Mouse (Mus musculus): ENCODE data around the gene Clcnkb. TPM values are rescaled to one million over a fixed set of nuclear protein-coding genes. Genes with fewer than 3 reads are reported as not detected.

The Clcnkb gene
- polyA plus RNA-seq, 1 experiment from 2014 or later = 0.24 TPM

GRCm38 (mm10) chr4:141398545-141398944 is 17.3 kb downstream of the Clcnkb start, which contains the start of gene Clcnka:
Gene Clcnka (minus strand): TSS chr4:141398724.
- Histone ChIP-seq H3K36me3 (ENCODE audit: control insufficient read depth, insufficient read depth, low read length) (no peaks in the 10 kb centered on the region), H3K4me2 (ENCODE audit: low read depth, low read length) (no peak within 1 kb of the TSS), H3K27me3 (replicated peaks; ENCODE audit: control insufficient read depth, insufficient read depth, low read length) (no peaks in the 10 kb centered on the region), H3K4me3 (ENCODE audit: low read length) (no peak within 1 kb of the TSS), H3K9ac (ENCODE audit: low read depth, low read length) (no peak within 1 kb of the TSS), H3K27ac (ENCODE audit: low read length) (no peak within 1 kb of the TSS), H3K9me3 (ENCODE audit: control insufficient read depth, low read length) (no peaks in the 10 kb centered on the region), H3K4me1 (ENCODE audit: control insufficient read depth, insufficient read depth, low read length) (peaks cover 4% of the 10 kb centered on the region)
- 44% methylated on average over 12 of the region's 12 CpGs for WGBS
- ATAC-seq = peak; percentile 39; the same call in 1 of the 2 replicates

- Histone ChIP-seq H3K4me1 (ENCODE audit: control insufficient read depth, insufficient read depth, low read length) (peaks cover 4% of the 10 kb centered on the region), H3K27ac (ENCODE audit: low read length) (no peak overlapping the region), H3K4me3 (ENCODE audit: low read length) (no peak overlapping the region), H3K9me3 (ENCODE audit: control insufficient read depth, low read length) (no peaks in the 10 kb centered on the region), H3K4me2 (ENCODE audit: low read depth, low read length) (no peak overlapping the region), H3K27me3 (replicated peaks; ENCODE audit: control insufficient read depth, insufficient read depth, low read length) (no peaks in the 10 kb centered on the region), H3K9ac (ENCODE audit: low read depth, low read length) (no peak overlapping the region), H3K36me3 (ENCODE audit: control insufficient read depth, insufficient read depth, low read length) (no peaks in the 10 kb centered on the region)
- ATAC-seq = no peak
- WGBS = 77% methylated on average over 12 of the region's 12 CpGs
Measured at GRCm38 (mm10) chr4:141397861-141398260, 18.0 kb downstream of the Clcnkb start.

GRCm38 (mm10) chr4:141394751-141395150 is 21.1 kb downstream of the Clcnkb start:
- Histone ChIP-seq H3K4me1 (ENCODE audit: control insufficient read depth, insufficient read depth, low read length) (peaks cover 4% of the 10 kb centered on the region), H3K4me3 (ENCODE audit: low read length) (peak overlapping the region; percentile 10; the same call in 1 of the 2 replicates), H3K4me2 (ENCODE audit: low read depth, low read length) (peak overlapping the region; percentile 13), H3K27ac (ENCODE audit: low read length) (no peak overlapping the region), H3K9ac (ENCODE audit: low read depth, low read length) (no peak overlapping the region), H3K9me3 (ENCODE audit: control insufficient read depth, low read length) (no peaks in the 10 kb centered on the region), H3K27me3 (replicated peaks; ENCODE audit: control insufficient read depth, insufficient read depth, low read length) (no peaks in the 10 kb centered on the region), H3K36me3 (ENCODE audit: control insufficient read depth, insufficient read depth, low read length) (no peaks in the 10 kb centered on the region)
- WGBS = 13% methylated on average over 16 of the region's 16 CpGs
- ATAC-seq = no peak

GRCm38 (mm10) chr4:141391293-141391692 is 24.5 kb downstream of the Clcnkb start:
- no peaks in the 10 kb centered on the region for H3K27me3 ChIP-seq (replicated peaks; ENCODE audit: control insufficient read depth, insufficient read depth, low read length)
- no peak overlapping the region for H3K9ac ChIP-seq (ENCODE audit: low read depth, low read length)
- WGBS = 77% methylated on average over 12 of the region's 12 CpGs
- no peak overlapping the region for H3K27ac ChIP-seq (ENCODE audit: low read length)
- no peaks in the 10 kb centered on the region for H3K36me3 ChIP-seq (ENCODE audit: control insufficient read depth, insufficient read depth, low read length)
- H3K9me3 ChIP-seq (ENCODE audit: control insufficient read depth, low read length) = no peaks in the 10 kb centered on the region
- H3K4me2 ChIP-seq (ENCODE audit: low read depth, low read length) = no peak overlapping the region
- ATAC-seq = no peak
- no peak overlapping the region for H3K4me3 ChIP-seq (ENCODE audit: low read length)
- H3K4me1 ChIP-seq (ENCODE audit: control insufficient read depth, insufficient read depth, low read length) = peaks cover 4% of the 10 kb centered on the region

GRCm38 (mm10) chr4:141389366-141390150 is 26.3 kb downstream of the Clcnkb start:
- H3K27me3 ChIP-seq (replicated peaks; ENCODE audit: control insufficient read depth, insufficient read depth, low read length) = 0 out of 2 replicates have a peak, but pooled peaks cover 1% of the 10 kb centered on the region
- 72% methylated on average over 18 of the region's 18 CpGs for WGBS
- ATAC-seq = no peak

GRCm38 (mm10) chr4:141387933-141388332 is 27.9 kb downstream of the Clcnkb start:
- Histone ChIP-seq H3K4me3 (ENCODE audit: low read length) (no peak overlapping the region), H3K4me2 (ENCODE audit: low read depth, low read length) (no peak overlapping the region), H3K4me1 (ENCODE audit: control insufficient read depth, insufficient read depth, low read length) (peaks cover 2% of the 10 kb centered on the region; the same call in 1 of the 2 replicates), H3K9me3 (ENCODE audit: control insufficient read depth, low read length) (no peaks in the 10 kb centered on the region), H3K27me3 (replicated peaks; ENCODE audit: control insufficient read depth, insufficient read depth, low read length) (peaks cover 13% of the 10 kb centered on the region), H3K36me3 (ENCODE audit: control insufficient read depth, insufficient read depth, low read length) (no peaks in the 10 kb centered on the region), H3K9ac (ENCODE audit: low read depth, low read length) (no peak overlapping the region), H3K27ac (ENCODE audit: low read length) (no peak overlapping the region)
- ATAC-seq = no peak
- 69% methylated on average over 5 of the region's 5 CpGs for WGBS

More at GRCm38 (mm10) chr4:141389366-141390150, 26.3 kb downstream of the Clcnkb start:
- no peak overlapping the region for H3K27ac ChIP-seq (ENCODE audit: low read length)
- H3K4me2 ChIP-seq (ENCODE audit: low read depth, low read length) = no peak overlapping the region
- no peaks in the 10 kb centered on the region for H3K9me3 ChIP-seq (ENCODE audit: control insufficient read depth, low read length)
- H3K36me3 ChIP-seq (ENCODE audit: control insufficient read depth, insufficient read depth, low read length) = no peaks in the 10 kb centered on the region
- no peak overlapping the region for H3K9ac ChIP-seq (ENCODE audit: low read depth, low read length)
- H3K4me3 ChIP-seq (ENCODE audit: low read length) = no peak overlapping the region
- no peaks in the 10 kb centered on the region; the same call in 1 of the 2 replicates for H3K4me1 ChIP-seq (ENCODE audit: control insufficient read depth, insufficient read depth, low read length)

GRCm38 (mm10) chr4:141387093-141387784 is 28.6 kb downstream of the Clcnkb start:
- WGBS = 22% methylated on average over 5 of the region's 5 CpGs

GRCm38 (mm10) chr4:141386150-141386549 is 29.7 kb downstream of the Clcnkb start:
- 72% methylated on average over 7 of the region's 7 CpGs for WGBS
- H3K36me3 ChIP-seq (ENCODE audit: control insufficient read depth, insufficient read depth, low read length) = no peaks in the 10 kb centered on the region

More at GRCm38 (mm10) chr4:141387093-141387784, 28.6 kb downstream of the Clcnkb start:
- Histone ChIP-seq H3K27me3 (replicated peaks; ENCODE audit: control insufficient read depth, insufficient read depth, low read length) (peaks cover 17% of the 10 kb centered on the region), H3K9me3 (ENCODE audit: control insufficient read depth, low read length) (no peaks in the 10 kb centered on the region), H3K4me2 (ENCODE audit: low read depth, low read length) (no peak overlapping the region), H3K27ac (ENCODE audit: low read length) (no peak overlapping the region), H3K4me3 (ENCODE audit: low read length) (no peak overlapping the region), H3K4me1 (ENCODE audit: control insufficient read depth, insufficient read depth, low read length) (peaks cover 8% of the 10 kb centered on the region), H3K9ac (ENCODE audit: low read depth, low read length) (no peak overlapping the region), H3K36me3 (ENCODE audit: control insufficient read depth, insufficient read depth, low read length) (no peaks in the 10 kb centered on the region)
- ATAC-seq = peak; percentile 43; the same call in 1 of the 2 replicates

GRCm38 (mm10) chr4:141385275-141385674 is 30.5 kb downstream of the Clcnkb start:
- Histone ChIP-seq H3K27me3 (replicated peaks; ENCODE audit: control insufficient read depth, insufficient read depth, low read length) (peaks cover 20% of the 10 kb centered on the region), H3K36me3 (ENCODE audit: control insufficient read depth, insufficient read depth, low read length) (no peaks in the 10 kb centered on the region), H3K4me3 (ENCODE audit: low read length) (no peak overlapping the region), H3K9me3 (ENCODE audit: control insufficient read depth, low read length) (no peaks in the 10 kb centered on the region), H3K27ac (ENCODE audit: low read length) (no peak overlapping the region), H3K9ac (ENCODE audit: low read depth, low read length) (no peak overlapping the region), H3K4me2 (ENCODE audit: low read depth, low read length) (no peak overlapping the region), H3K4me1 (ENCODE audit: control insufficient read depth, insufficient read depth, low read length) (peaks cover 12% of the 10 kb centered on the region)
- peak; percentile 20; the same call in 1 of the 2 replicates for ATAC-seq
- 5% methylated on average over 7 of the region's 7 CpGs for WGBS

More at GRCm38 (mm10) chr4:141386150-141386549, 29.7 kb downstream of the Clcnkb start:
- H3K27ac ChIP-seq (ENCODE audit: low read length) = no peak overlapping the region
- H3K4me1 ChIP-seq (ENCODE audit: control insufficient read depth, insufficient read depth, low read length) = peaks cover 12% of the 10 kb centered on the region
- peaks cover 20% of the 10 kb centered on the region for H3K27me3 ChIP-seq (replicated peaks; ENCODE audit: control insufficient read depth, insufficient read depth, low read length)
- ATAC-seq = no peak
- no peaks in the 10 kb centered on the region for H3K9me3 ChIP-seq (ENCODE audit: control insufficient read depth, low read length)
- H3K4me3 ChIP-seq (ENCODE audit: low read length) = no peak overlapping the region
- no peak overlapping the region for H3K9ac ChIP-seq (ENCODE audit: low read depth, low read length)
- no peak overlapping the region for H3K4me2 ChIP-seq (ENCODE audit: low read depth, low read length)
